Mouse (Mus musculus) embryo, embryonic 11.5 days (tissue): ENCODE measurements at regions not wholly inside any gene's neighbourhood (a gene's known extent, or its start where the extent isn't known, plus 50 kb on each side); places are given as distances from the start of the nearest gene placed in this dataset.

Experiments
- DNase-seq: peaks from one replicate; pipeline ENCODE4 v3.0.0-alpha.2; 2012; ENCODE audit warnings: low read depth, low spot score

- DNase-seq: no peak
Observed at GRCm38 (mm10) chr6:104038853-104039252, 453.7 kb upstream of the Cntn6 start.

- DNase-seq: no peak
Observed at GRCm38 (mm10) chr6:104040450-104040849, 452.1 kb upstream of the Cntn6 start.

- no peak for DNase-seq
Observed at GRCm38 (mm10) chr6:104055996-104056395, 436.6 kb upstream of the Cntn6 start.

GRCm38 (mm10) chr6:104061692-104062263 is 430.8 kb upstream of the Cntn6 start:
- DNase-seq: no peak

GRCm38 (mm10) chr6:104080581-104080980 is 412.0 kb upstream of the Cntn6 start:
- no peak for DNase-seq

- DNase-seq: no peak
Observed at GRCm38 (mm10) chr6:104082242-104082641, 410.3 kb upstream of the Cntn6 start.

GRCm38 (mm10) chr6:104108386-104108785 is 384.2 kb upstream of the Cntn6 start:
- no peak for DNase-seq
